8 mouse cellular contexts compared by ENCODE assay signal in genomic region chr1:55052355-55052953, GRCm38 (mm10). TPM values are rescaled to one million over a fixed set of nuclear protein-coding genes. Genes with fewer than 3 reads are reported as not detected.
A peak's percentile ranks its signal among the peaks of the same experiment; 100 is the strongest.
DNase-seq lines count a peak whose midpoint lies in the region; ATAC-seq and TF ChIP-seq lines count a peak whose summit lies in the region.

Gene Coq10b (plus strand): TSS chr1:55052770.

- TF ChIP-seq CTCF in liver, embryonic 14.5 days (IDR thresholded peaks at IDR 0.05; ENCODE audit: low read depth), result 0 out of 2 replicates have a peak, but pooled peaks have one; percentile 26
- TF ChIP-seq CTCF in stomach, postnatal 0 days (IDR thresholded peaks at IDR 0.05; ENCODE audit: low read depth), result peak; percentile 47

- peak within 1 kb of the TSS; percentile 86 for H3K4me2 ChIP-seq in heart, embryonic 15.5 days
- peak within 1 kb of the TSS; percentile 93 for H3K4me2 ChIP-seq in liver, embryonic 14.5 days (ENCODE audit: low read depth)
- H3K4me2 ChIP-seq in neural tube, embryonic 11.5 days (ENCODE audit: low read depth), result peak within 1 kb of the TSS; percentile 67
- H3K4me2 ChIP-seq in stomach, postnatal 0 days (replicated peaks; ENCODE audit: low read depth), result peak within 1 kb of the TSS; percentile 67

- H3K4me3 ChIP-seq in forebrain, embryonic 10.5 days, result peak within 1 kb of the TSS; percentile 86
- H3K4me3 ChIP-seq in heart, embryonic 15.5 days, result peak within 1 kb of the TSS; percentile 65
- H3K4me3 ChIP-seq in liver, embryonic 14.5 days (ENCODE audit: insufficient read depth in 1 of 2, low read depth in 2 of 2, low read length in 2 of 2), result peak within 1 kb of the TSS; percentile 81 to 85
- H3K4me3 ChIP-seq in neural tube, embryonic 11.5 days (ENCODE audit: low read depth, low read length), result peak within 1 kb of the TSS; percentile 79
- peak within 1 kb of the TSS; percentile 70 for H3K4me3 ChIP-seq in stomach, postnatal 0 days (ENCODE audit: low read depth, low read length)

- H3K9me3 ChIP-seq in forebrain, embryonic 10.5 days, result 0 out of 2 replicates have a peak, but pooled peaks cover 3% of the 10 kb centered on the region
- no peaks in the 10 kb centered on the region for H3K9me3 ChIP-seq in heart, embryonic 15.5 days (replicated peaks)
- H3K9me3 ChIP-seq in liver, embryonic 14.5 days (ENCODE audit: control insufficient read depth, low read length), result no peaks in the 10 kb centered on the region
- H3K9me3 ChIP-seq in neural tube, embryonic 11.5 days (ENCODE audit: control insufficient read depth, low read length), result no peaks in the 10 kb centered on the region
- H3K9me3 ChIP-seq in stomach, postnatal 0 days (ENCODE audit: control insufficient read depth, low read length), result no peaks in the 10 kb centered on the region

- H3K4me1 ChIP-seq in forebrain, embryonic 10.5 days, result peaks cover 14% of the 10 kb centered on the region
- H3K4me1 ChIP-seq in heart, embryonic 15.5 days (replicated peaks), result peaks cover 8% of the 10 kb centered on the region
- H3K4me1 ChIP-seq in liver, embryonic 14.5 days (replicated peaks; ENCODE audit: control insufficient read depth in 2 of 2, insufficient read depth in 2 of 2, low read length in 1 of 2), result peaks cover 4 to 10% of the 10 kb centered on the region in 2 experiments; a peak in 2 of 4 replicates
- H3K4me1 ChIP-seq in neural tube, embryonic 11.5 days (ENCODE audit: control insufficient read depth, insufficient read depth, low read length), result no peaks in the 10 kb centered on the region
- H3K4me1 ChIP-seq in stomach, postnatal 0 days (replicated peaks; ENCODE audit: control insufficient read depth, insufficient read depth), result peaks cover 2% of the 10 kb centered on the region; the same call in 1 of the 2 replicates

- peak; percentile 99 to 100 for DNase-seq in CD8-positive naive resting alpha-beta T cell, adult 2 months (ENCODE audit: low read depth in 2 of 2, low spot score in 2 of 2)
- peak; percentile 96 for DNase-seq in c-Kit-positive CD71-negative TER-119-negative erythroid progenitor cells, embryonic 14.5 days (ENCODE audit: low read depth)
- DNase-seq in forebrain, embryonic 10.5 days (ENCODE audit: extremely low spot score, low spot score), result peak; percentile 99
- DNase-seq in kidney, postnatal 25 days, result peak; percentile 98 to 100
- peak; percentile 96 for DNase-seq in liver, embryonic 14.5 days (ENCODE audit: low read depth in 3 of 3, low spot score in 3 of 3)
- peak; percentile 99 for DNase-seq in neural tube, embryonic 11.5 days (ENCODE audit: low spot score)
- peak; percentile 99 for DNase-seq in stomach, postnatal 0 days (ENCODE audit: low spot score)

- ATAC-seq in heart, embryonic 15.5 days (replicated peaks; ENCODE audit: insufficient number of reproducible peaks, insufficient read depth, low FRiP score, low read depth), result peak; percentile 100
- ATAC-seq in liver, embryonic 14.5 days (ENCODE audit: insufficient read depth), result peak; percentile 98
- peak; percentile 100 for ATAC-seq in neural tube, embryonic 11.5 days (ENCODE audit: insufficient read depth, low FRiP score, low TSS enrichment)
- ATAC-seq in stomach, postnatal 0 days (ENCODE audit: low FRiP score, low TSS enrichment), result peak; percentile 99

- TF ChIP-seq EP300 in liver, embryonic 14.5 days (IDR thresholded peaks at IDR 0.05; ENCODE audit: low read depth), result no peak
- TF ChIP-seq EP300 in stomach, postnatal 0 days (optimal IDR thresholded peaks at IDR 0.05), result no peak

- peak within 1 kb of the TSS; percentile 90 for H3K27ac ChIP-seq in forebrain, embryonic 10.5 days
- peak within 1 kb of the TSS; percentile 87 for H3K27ac ChIP-seq in heart, embryonic 15.5 days
- peak within 1 kb of the TSS; percentile 89 for H3K27ac ChIP-seq in liver, embryonic 14.5 days
- H3K27ac ChIP-seq in neural tube, embryonic 11.5 days (ENCODE audit: low read depth, low read length), result peak within 1 kb of the TSS; percentile 45; the same call in 1 of the 2 replicates
- H3K27ac ChIP-seq in stomach, postnatal 0 days (replicated peaks), result peak within 1 kb of the TSS; percentile 92

- H3K36me3 ChIP-seq in forebrain, embryonic 10.5 days (replicated peaks), result peaks cover 18% of the 10 kb centered on the region
- peaks cover 6% of the 10 kb centered on the region; the same call in 1 of the 2 replicates for H3K36me3 ChIP-seq in heart, embryonic 15.5 days
- peaks cover 5% of the 10 kb centered on the region for H3K36me3 ChIP-seq in liver, embryonic 14.5 days (replicated peaks; ENCODE audit: control insufficient read depth, insufficient read depth, low read depth)
- no peaks in the 10 kb centered on the region for H3K36me3 ChIP-seq in neural tube, embryonic 11.5 days (ENCODE audit: control insufficient read depth, insufficient read depth, low read length)
- H3K36me3 ChIP-seq in stomach, postnatal 0 days (ENCODE audit: control insufficient read depth, insufficient read depth, low read length), result no peaks in the 10 kb centered on the region

- under 1% methylated on average over 46 of the region's 46 CpGs for WGBS in forebrain, embryonic 10.5 days
- WGBS in heart, embryonic 15.5 days, result under 1% methylated on average over 46 of the region's 46 CpGs
- under 1% methylated on average over 46 of the region's 46 CpGs for WGBS in liver, embryonic 14.5 days (ENCODE audit: insufficient replicate concordance)
- WGBS in neural tube, embryonic 11.5 days, result under 1% methylated on average over 46 of the region's 46 CpGs
- 0% methylated on average over 42 of the region's 46 CpGs for WGBS in stomach, postnatal 0 days

- peaks cover 8% of the 10 kb centered on the region; the same call in 1 of the 2 replicates for H3K27me3 ChIP-seq in forebrain, embryonic 10.5 days (ENCODE audit: poor library complexity, severe bottlenecking)
- no peaks in the 10 kb centered on the region for H3K27me3 ChIP-seq in heart, embryonic 15.5 days
- no peaks in the 10 kb centered on the region for H3K27me3 ChIP-seq in liver, embryonic 14.5 days (ENCODE audit: control insufficient read depth, insufficient read depth, low read length)
- no peaks in the 10 kb centered on the region for H3K27me3 ChIP-seq in neural tube, embryonic 11.5 days (ENCODE audit: control insufficient read depth, insufficient read depth, low read length)
- no peaks in the 10 kb centered on the region for H3K27me3 ChIP-seq in stomach, postnatal 0 days (ENCODE audit: control insufficient read depth, insufficient read depth, low read length)

- peak within 1 kb of the TSS; percentile 62 for H3K9ac ChIP-seq in heart, embryonic 15.5 days
- H3K9ac ChIP-seq in liver, embryonic 14.5 days (replicated peaks), result peak within 1 kb of the TSS; percentile 85
- peak within 1 kb of the TSS; percentile 67 for H3K9ac ChIP-seq in neural tube, embryonic 11.5 days (ENCODE audit: low read length)
- peak within 1 kb of the TSS; percentile 77 for H3K9ac ChIP-seq in stomach, postnatal 0 days (ENCODE audit: low read length)

RNA-seq across cellular contexts. Expression of gene Coq10b, which starts in this region (rescaled TPM):
- polyA plus RNA-seq in forebrain, embryonic 10.5 days (2016; fragmentation: Nextera tagmentation; extraction: Ambion mirVana), result 21.7 and 23.5 TPM in 2 replicates
- polyA plus RNA-seq in heart, embryonic 15.5 days (2015; fragmentation: Nextera tagmentation; extraction: Ambion mirVana), result 17.4 and 18.7 TPM in 2 replicates
- polyA plus RNA-seq in liver, embryonic 14.5 days (2012; rRNA removed), result 6.3 and 8.6 TPM in 2 replicates
- 15.4 and 16.4 TPM in 2 replicates for polyA plus RNA-seq in liver, embryonic 14.5 days (2014; fragmentation: Nextera tagmentation; extraction: Ambion mirVana)
- polyA plus RNA-seq in neural tube, embryonic 11.5 days (2014; fragmentation: Nextera tagmentation; extraction: Ambion mirVana), result 30.6 and 31.9 TPM in 2 replicates
- polyA plus RNA-seq in stomach, postnatal 0 days (2015; fragmentation: Nextera tagmentation; extraction: Ambion mirVana), result 31.4 and 36.2 TPM in 2 replicates

Comparison
In these comparisons a context has a peak if more than half of its experiments do, and no peak if none do; other contexts are left out.
1. Peak in every context shown above with its lines: DNase-seq, ATAC-seq, H3K4me3 ChIP-seq and H3K27ac ChIP-seq.